Mouse (Mus musculus) mouse embryonic stem cell (cell line): Measurements from ENCODE around the gene Crb2.

Experiments
- in situ Hi-C, 2 experiments: fragments of 300-500 bp; cut with MboI; formaldehyde crosslinking; loops; 1 replicate in 1 of 2; 3 replicates in 1 of 2; pipeline ENCODE4 v1.14.3; 2019 to 2020; ENCODE audit warnings: low sequenced_read_pairs in 2 of 2, low pct_unique_long_range_greater_than_20kb in 1 of 2, mixed read lengths in 1 of 2; ENCODE audit not compliant: unreplicated experiment in 1 of 2

The Crb2 gene

GRCm38 (mm10) chr2:37789029-37789428, 13.0 kb downstream of the Crb2 start:
- in situ Hi-C loops: no loop called here

- in situ Hi-C loops: no loop called here
Observed at GRCm38 (mm10) chr2:37789995-37790394, 13.9 kb downstream of the Crb2 start.

GRCm38 (mm10) chr2:37790738-37791137, 14.7 kb downstream of the Crb2 start:
- in situ Hi-C loops: no loop called here

GRCm38 (mm10) chr2:37791340-37791739, 15.3 kb downstream of the Crb2 start:
- in situ Hi-C loops: no loop called here

GRCm38 (mm10) chr2:37796021-37796420, 20.0 kb downstream of the Crb2 start:
- in situ Hi-C loops: no loop called here

- in situ Hi-C loops: no loop called here
Observed at GRCm38 (mm10) chr2:37797046-37797445, 21.0 kb downstream of the Crb2 start.

- in situ Hi-C loops: no loop called here
Observed at GRCm38 (mm10) chr2:37799137-37799536, 23.1 kb downstream of the Crb2 start.

GRCm38 (mm10) chr2:37801687-37802086, 25.6 kb downstream of the Crb2 start:
- in situ Hi-C loops: no loop called here

- in situ Hi-C loops: no loop called here
Observed at GRCm38 (mm10) chr2:37802610-37803212, 26.7 kb downstream of the Crb2 start.

GRCm38 (mm10) chr2:37811682-37812081, 35.6 kb downstream of the Crb2 start:
- in situ Hi-C loops: loop anchor here in 1 of 2 experiments (10.0 kb wide), 2 partner anchors 133 to 563 kb away; no protein-coding TSS in a partner anchor

- in situ Hi-C loops: loop anchor here in 1 of 2 experiments (10.0 kb wide), 2 partner anchors 132 to 562 kb away; no protein-coding TSS in a partner anchor
Observed at GRCm38 (mm10) chr2:37812401-37812800, 36.4 kb downstream of the Crb2 start.

- in situ Hi-C loops: loop anchor here in 1 of 2 experiments (10.0 kb wide), 2 partner anchors 130 to 560 kb away; no protein-coding TSS in a partner anchor
Observed at GRCm38 (mm10) chr2:37814820-37815361, 38.8 kb downstream of the Crb2 start.

GRCm38 (mm10) chr2:37815676-37816075, 39.6 kb downstream of the Crb2 start:
- in situ Hi-C loops: loop anchor here in 1 of 2 experiments (10.0 kb wide), 2 partner anchors 129 to 559 kb away; no protein-coding TSS in a partner anchor

GRCm38 (mm10) chr2:37818761-37819525, 42.9 kb downstream of the Crb2 start:
- in situ Hi-C loops: loop anchor here in 1 of 2 experiments (10.0 kb wide), 2 partner anchors 126 to 556 kb away; no protein-coding TSS in a partner anchor

GRCm38 (mm10) chr2:37819526-37820152, 43.6 kb downstream of the Crb2 start:
- in situ Hi-C loops: loop anchor here in 1 of 2 experiments (10.0 kb wide), 2 partner anchors 125 to 555 kb away; no protein-coding TSS in a partner anchor

- in situ Hi-C loops: no loop called here
Observed at GRCm38 (mm10) chr2:37822122-37822521, 46.1 kb downstream of the Crb2 start.

GRCm38 (mm10) chr2:37823826-37824225, 47.8 kb downstream of the Crb2 start:
- in situ Hi-C loops: no loop called here

- in situ Hi-C loops: no loop called here
Observed at GRCm38 (mm10) chr2:37829758-37830275, 53.8 kb downstream of the Crb2 start.

- in situ Hi-C loops: no loop called here
Observed at GRCm38 (mm10) chr2:37832253-37832652, 56.2 kb downstream of the Crb2 start.
